Mouse (Mus musculus) liver, embryonic 12.5 days (tissue): ENCODE measurements around the gene Vsnl1. TPM values are rescaled to one million over a fixed set of nuclear protein-coding genes. Genes with fewer than 3 reads are reported as not detected.

Experiments
- ATAC-seq: fragments of 200-750 bp; cut with Nextera tagmentation; 2 replicates; pipeline ENCODE4 v1.8.0; 2017; ENCODE audit warnings: moderate number of reproducible peaks, mild to moderate bottlenecking, moderate library complexity
- H3K27ac ChIP-seq: fragments of 300-500 bp; sonication (generic); 2 replicates; pipeline ENCODE4 v1.5.1; 2016; ENCODE audit warnings: mild to moderate bottlenecking
- H3K27me3 ChIP-seq: fragments of 300-500 bp; sonication (generic); replicated peaks from 2 replicates; pipeline ENCODE4 v1.6.1; 2016; ENCODE audit warnings: mild to moderate bottlenecking, moderate library complexity
- H3K36me3 ChIP-seq: fragments of 300-500 bp; sonication (generic); 2 replicates; pipeline ENCODE4 v1.6.1; 2016; ENCODE audit warnings: mild to moderate bottlenecking, moderate library complexity
- H3K4me1 ChIP-seq: fragments of 300-500 bp; sonication (generic); 2 replicates; pipeline ENCODE4 v1.6.1; 2016
- H3K4me2 ChIP-seq: fragments of 300-500 bp; sonication (generic); 2 replicates; pipeline ENCODE4 v1.6.1; 2016; ENCODE audit warnings: mild to moderate bottlenecking, moderate library complexity
- H3K4me3 ChIP-seq: fragments of 300-500 bp; sonication (generic); 2 replicates; pipeline ENCODE4 v1.5.1; 2016; ENCODE audit warnings: mild to moderate bottlenecking, moderate library complexity
- H3K9ac ChIP-seq: fragments of 300-500 bp; sonication (generic); 2 replicates; pipeline ENCODE4 v1.6.1; 2016; ENCODE audit warnings: mild to moderate bottlenecking, moderate library complexity
- H3K9me3 ChIP-seq: fragments of 300-500 bp; sonication (generic); replicated peaks from 2 replicates; pipeline ENCODE4 v1.6.1; 2016; ENCODE audit warnings: mild to moderate bottlenecking, moderate library complexity
- WGBS: fragments of 180-500 bp; shearing (Covaris S2); methylation state at CpG from one replicate; pipeline ENCODE4 v1.1.7; 2016; ENCODE audit not compliant: insufficient replicate concordance; 5-methylcytosine and 5-hydroxymethylcytosine counted together
- polyA plus RNA-seq: library from polyadenylated mRNA; unstranded; fragments of >200 nt; fragmentation: Nextera tagmentation; extraction: Ambion mirVana; gene quantifications from 2 replicates; pipeline ENCODE4 v1.2.1, GENCODE M21; 2016

The Vsnl1 gene
- polyA plus RNA-seq, 1 experiment from 2014 or later = 0.14 TPM

GRCm38 (mm10) chr12:11367099-11367765, 69.2 kb downstream of the Vsnl1 start:
- Histone ChIP-seq H3K27ac (no peak overlapping the region), H3K36me3 (no peaks in the 10 kb centered on the region), H3K4me1 (no peaks in the 10 kb centered on the region), H3K4me3 (no peak overlapping the region), H3K4me2 (no peak overlapping the region), H3K9me3 (no peaks in the 10 kb centered on the region), H3K27me3 (no peaks in the 10 kb centered on the region), H3K9ac (no peak overlapping the region)
- 46% methylated on average over 3 of the region's 3 CpGs for WGBS
- no peak for ATAC-seq

- Histone ChIP-seq H3K27me3 (no peaks in the 10 kb centered on the region), H3K36me3 (no peaks in the 10 kb centered on the region), H3K27ac (no peak overlapping the region), H3K4me2 (no peak overlapping the region), H3K9ac (no peak overlapping the region), H3K4me3 (no peak overlapping the region), H3K4me1 (no peaks in the 10 kb centered on the region), H3K9me3 (no peaks in the 10 kb centered on the region)
- ATAC-seq = no peak
- WGBS = 43% methylated on average over 6 of the region's 6 CpGs
Measured at GRCm38 (mm10) chr12:11364870-11365269, 71.5 kb downstream of the Vsnl1 start.

GRCm38 (mm10) chr12:11362435-11362834, 74.0 kb downstream of the Vsnl1 start:
- H3K27ac ChIP-seq = no peak overlapping the region
- WGBS = 71% methylated on average over 3 of the region's 6 CpGs
- H3K4me2 ChIP-seq = no peak overlapping the region
- no peaks in the 10 kb centered on the region for H3K36me3 ChIP-seq
- no peak overlapping the region for H3K9ac ChIP-seq
- H3K4me3 ChIP-seq = no peak overlapping the region
- no peaks in the 10 kb centered on the region for H3K4me1 ChIP-seq
- ATAC-seq = no peak
- no peaks in the 10 kb centered on the region for H3K9me3 ChIP-seq
- H3K27me3 ChIP-seq = no peaks in the 10 kb centered on the region

- ATAC-seq = no peak
- 25% methylated on average over 5 of the region's 5 CpGs for WGBS
Measured at GRCm38 (mm10) chr12:11350895-11351294, 85.5 kb downstream of the Vsnl1 start.

GRCm38 (mm10) chr12:11349870-11350269, 86.5 kb downstream of the Vsnl1 start:
- Histone ChIP-seq H3K4me3 (no peak overlapping the region), H3K9me3 (no peaks in the 10 kb centered on the region), H3K27me3 (no peaks in the 10 kb centered on the region), H3K36me3 (no peaks in the 10 kb centered on the region), H3K27ac (no peak overlapping the region), H3K4me1 (no peaks in the 10 kb centered on the region), H3K4me2 (no peak overlapping the region), H3K9ac (no peak overlapping the region)
- 35% methylated on average over 5 of the region's 5 CpGs for WGBS
- no peak for ATAC-seq

More at GRCm38 (mm10) chr12:11350895-11351294, 85.5 kb downstream of the Vsnl1 start:
- Histone ChIP-seq H3K4me1 (no peaks in the 10 kb centered on the region), H3K27me3 (no peaks in the 10 kb centered on the region), H3K4me2 (no peak overlapping the region), H3K4me3 (no peak overlapping the region), H3K36me3 (no peaks in the 10 kb centered on the region), H3K27ac (no peak overlapping the region), H3K9me3 (no peaks in the 10 kb centered on the region), H3K9ac (no peak overlapping the region)

- H3K27ac ChIP-seq = no peak overlapping the region
- H3K4me2 ChIP-seq = no peak overlapping the region
- H3K9me3 ChIP-seq = no peaks in the 10 kb centered on the region
- H3K9ac ChIP-seq = no peak overlapping the region
- H3K4me1 ChIP-seq = no peaks in the 10 kb centered on the region
- no peak overlapping the region for H3K4me3 ChIP-seq
- H3K36me3 ChIP-seq = no peaks in the 10 kb centered on the region
- WGBS = 16% methylated on average over 1 of the region's 1 CpGs
- H3K27me3 ChIP-seq = no peaks in the 10 kb centered on the region
- ATAC-seq = no peak
Measured at GRCm38 (mm10) chr12:11348423-11348822, 88.0 kb downstream of the Vsnl1 start.

- Histone ChIP-seq H3K4me1 (no peaks in the 10 kb centered on the region), H3K27me3 (no peaks in the 10 kb centered on the region), H3K9ac (no peak overlapping the region), H3K4me2 (no peak overlapping the region), H3K36me3 (no peaks in the 10 kb centered on the region), H3K9me3 (no peaks in the 10 kb centered on the region), H3K4me3 (no peak overlapping the region), H3K27ac (no peak overlapping the region)
- 32% methylated on average over 2 of the region's 2 CpGs for WGBS
- no peak for ATAC-seq
Measured at GRCm38 (mm10) chr12:11345963-11346362, 90.5 kb downstream of the Vsnl1 start.

- no peaks in the 10 kb centered on the region for H3K27me3 ChIP-seq
- no peaks in the 10 kb centered on the region for H3K9me3 ChIP-seq
- no peak overlapping the region for H3K27ac ChIP-seq
- H3K9ac ChIP-seq = no peak overlapping the region
- no peak overlapping the region for H3K4me2 ChIP-seq
- H3K36me3 ChIP-seq = no peaks in the 10 kb centered on the region
- ATAC-seq = no peak
- H3K4me1 ChIP-seq = no peaks in the 10 kb centered on the region
- WGBS = 52% methylated on average over 6 of the region's 6 CpGs
- H3K4me3 ChIP-seq = no peak overlapping the region
Measured at GRCm38 (mm10) chr12:11342020-11342600, 94.3 kb downstream of the Vsnl1 start.

- WGBS = 59% methylated on average over 2 of the region's 2 CpGs
Measured at GRCm38 (mm10) chr12:11338251-11338650, 98.2 kb downstream of the Vsnl1 start.

GRCm38 (mm10) chr12:11336845-11337244, 99.6 kb downstream of the Vsnl1 start:
- H3K36me3 ChIP-seq = no peaks in the 10 kb centered on the region
- no peaks in the 10 kb centered on the region for H3K4me1 ChIP-seq
- no peak for ATAC-seq
- H3K27me3 ChIP-seq = no peaks in the 10 kb centered on the region
- no peak overlapping the region for H3K9ac ChIP-seq
- 32% methylated on average over 4 of the region's 4 CpGs for WGBS
- H3K27ac ChIP-seq = no peak overlapping the region
- H3K4me3 ChIP-seq = no peak overlapping the region
- no peaks in the 10 kb centered on the region for H3K9me3 ChIP-seq
- H3K4me2 ChIP-seq = no peak overlapping the region

More at GRCm38 (mm10) chr12:11338251-11338650, 98.2 kb downstream of the Vsnl1 start:
- no peaks in the 10 kb centered on the region for H3K27me3 ChIP-seq
- no peak for ATAC-seq
- H3K4me2 ChIP-seq = no peak overlapping the region
- no peak overlapping the region for H3K27ac ChIP-seq
- no peaks in the 10 kb centered on the region for H3K36me3 ChIP-seq
- no peak overlapping the region for H3K9ac ChIP-seq
- no peaks in the 10 kb centered on the region for H3K9me3 ChIP-seq
- H3K4me1 ChIP-seq = no peaks in the 10 kb centered on the region
- H3K4me3 ChIP-seq = no peak overlapping the region

- Histone ChIP-seq H3K36me3 (0 out of 2 replicates have a peak, but pooled peaks cover under 1% of the 10 kb centered on the region), H3K27me3 (no peaks in the 10 kb centered on the region), H3K9me3 (no peaks in the 10 kb centered on the region), H3K4me1 (0 out of 2 replicates have a peak, but pooled peaks cover 5% of the 10 kb centered on the region), H3K4me3 (no peak overlapping the region), H3K9ac (no peak overlapping the region), H3K27ac (no peak overlapping the region), H3K4me2 (no peak overlapping the region)
- no peak for ATAC-seq
- WGBS = 67% methylated on average over 3 of the region's 3 CpGs
Measured at GRCm38 (mm10) chr12:11326483-11326882, 109.9 kb downstream of the Vsnl1 start.

- H3K27me3 ChIP-seq = no peaks in the 10 kb centered on the region
Measured at GRCm38 (mm10) chr12:11324480-11324879, 111.9 kb downstream of the Vsnl1 start.

More at GRCm38 (mm10) chr12:11324480-11324879, 111.9 kb downstream of the Vsnl1 start:
- H3K27ac ChIP-seq = no peak overlapping the region
- peaks cover 6% of the 10 kb centered on the region; the same call in 1 of the 2 replicates for H3K36me3 ChIP-seq
- 52% methylated on average over 4 of the region's 4 CpGs for WGBS
- no peak overlapping the region for H3K9ac ChIP-seq
- no peak overlapping the region for H3K4me2 ChIP-seq
- H3K9me3 ChIP-seq = no peaks in the 10 kb centered on the region
- no peak overlapping the region for H3K4me3 ChIP-seq
- ATAC-seq = no peak
- H3K4me1 ChIP-seq = 0 out of 2 replicates have a peak, but pooled peaks cover 5% of the 10 kb centered on the region
